Mouse (Mus musculus): ENCODE data around the gene Gm8220. TPM values are rescaled to one million over a fixed set of nuclear protein-coding genes. Genes with fewer than 3 reads are reported as not detected.
"Not testable (repeated sequence)": the region's sequence is repeated elsewhere in the genome, so short reads cannot be mapped to it uniquely, and the experiment has no call there.

The Gm8220 gene
- polyA plus RNA-seq (2015; fragmentation: Nextera tagmentation; extraction: Ambion mirVana), result not detected in 2 replicates

DNA sequence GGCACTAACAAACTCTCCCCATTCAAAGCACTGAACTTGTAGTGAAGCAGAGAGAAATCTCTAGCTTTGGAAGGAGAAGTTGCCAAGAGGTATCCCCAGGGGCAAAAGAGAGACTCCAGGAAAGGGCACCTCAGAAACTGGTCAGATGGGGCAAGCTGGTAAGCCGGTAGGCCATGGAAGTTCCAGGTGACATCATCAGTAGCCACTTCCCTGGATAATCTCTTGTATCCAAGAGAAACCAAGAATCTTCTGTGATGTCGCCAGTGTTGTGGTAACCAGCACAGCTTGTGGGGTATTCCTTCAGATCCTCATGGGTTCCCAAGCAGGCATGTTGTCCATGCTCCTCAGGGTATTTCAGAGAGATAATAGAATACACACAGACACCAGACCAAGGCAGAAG is at the start of gene Gm8220:
Gene Gm8220 (plus strand): TSS at position 301 of the 400 bp plus-strand sequence.
- not testable (repeated sequence) for H3K9ac ChIP-seq; H3K9me3 ChIP-seq; ATAC-seq (ENCODE audit: low read depth); H3K27ac ChIP-seq (replicated peaks); H3K4me2 ChIP-seq; H3K27me3 ChIP-seq; H3K36me3 ChIP-seq; H3K4me1 ChIP-seq (replicated peaks); H3K4me3 ChIP-seq
- WGBS, result 85% methylated on average over 2 of the region's 2 CpGs

DNA sequence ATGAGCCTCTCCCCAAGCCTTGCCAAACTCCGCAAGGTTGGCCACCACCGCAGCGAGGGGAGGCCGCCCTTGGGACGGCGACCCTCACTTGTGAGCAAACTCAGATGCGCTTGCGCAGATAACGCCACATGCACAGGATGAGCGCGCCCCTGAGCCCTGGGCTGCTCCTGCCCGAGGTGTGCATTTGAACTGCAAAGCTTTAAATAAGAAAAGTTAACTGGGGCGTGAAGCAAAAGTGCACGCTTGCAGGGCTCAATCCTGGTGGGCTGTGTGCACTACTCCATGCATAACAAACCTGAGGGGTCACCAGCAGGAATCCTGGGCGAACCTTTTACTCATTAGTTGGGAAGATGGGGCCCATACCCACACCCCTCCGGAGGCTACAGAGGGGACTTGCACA is 37.3 kb upstream of the Gm8220 start:
- Histone ChIP-seq H3K4me2 (no peak overlapping the region), H3K9me3 (no peaks in the 10 kb centered on the region), H3K27me3 (no peaks in the 10 kb centered on the region), H3K4me1 (replicated peaks) (no peaks in the 10 kb centered on the region), H3K4me3 (no peak overlapping the region), H3K36me3 (no peaks in the 10 kb centered on the region), H3K27ac (replicated peaks) (no peak overlapping the region), H3K9ac (no peak overlapping the region)
- no peak for ATAC-seq (ENCODE audit: low read depth)
- WGBS, result 92% methylated on average over 16 of the region's 16 CpGs

DNA sequence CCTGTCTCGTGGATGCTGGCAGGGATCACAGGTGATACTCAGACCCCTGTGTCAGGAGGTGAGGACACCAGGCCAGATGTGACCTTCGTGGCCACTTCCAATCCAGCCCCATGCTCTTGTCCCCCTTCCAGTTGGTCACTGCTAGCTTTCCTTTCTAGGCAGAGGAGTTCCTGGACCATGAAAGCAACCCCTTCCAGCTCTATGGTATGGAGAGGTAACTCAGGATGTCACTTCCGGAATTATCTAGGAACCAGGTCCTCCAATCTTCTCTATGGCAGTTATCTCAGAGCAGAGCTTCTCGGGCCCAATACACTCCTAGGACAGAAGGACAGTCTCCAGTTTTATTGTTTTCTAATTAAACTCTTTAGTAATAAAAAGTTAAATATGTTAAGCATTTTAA is 26.7 kb downstream of the Gm8220 start:
- H3K27ac ChIP-seq (replicated peaks); ATAC-seq (ENCODE audit: low read depth); H3K4me3 ChIP-seq; H3K4me2 ChIP-seq; H3K36me3 ChIP-seq; H3K27me3 ChIP-seq; H3K4me1 ChIP-seq (replicated peaks); H3K9ac ChIP-seq; H3K9me3 ChIP-seq: not testable (repeated sequence)
- WGBS, result 81% methylated on average over 4 of the region's 4 CpGs

DNA sequence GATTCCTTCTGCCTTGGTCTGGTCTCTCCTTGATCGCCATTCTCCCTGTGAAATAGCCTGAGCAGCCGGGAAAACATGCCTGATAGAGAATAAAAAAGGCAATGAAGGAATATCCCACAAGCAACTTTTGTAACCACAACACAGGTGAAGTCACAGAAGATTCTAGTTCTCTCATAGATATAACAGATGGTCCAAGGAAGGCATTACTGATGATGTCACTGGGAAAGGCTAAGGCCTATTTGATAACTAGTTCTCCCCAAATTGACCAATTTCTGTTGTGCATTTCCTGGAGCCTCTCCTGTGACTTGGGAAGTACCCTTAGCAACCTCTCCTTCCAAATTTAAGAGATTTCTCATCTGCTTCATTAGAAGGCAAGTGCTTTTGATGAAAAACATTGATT is 53.1 kb downstream of the Gm8220 start, which contains the start of gene Gm5930:
Gene Gm5930 (minus strand): TSS at position 101 of the 400 bp plus-strand sequence.
- not testable (repeated sequence) for H3K27ac ChIP-seq (replicated peaks); H3K36me3 ChIP-seq; H3K4me1 ChIP-seq (replicated peaks); H3K27me3 ChIP-seq; H3K9me3 ChIP-seq; H3K4me3 ChIP-seq; H3K4me2 ChIP-seq; H3K9ac ChIP-seq; ATAC-seq (ENCODE audit: low read depth)
- WGBS, result 80% methylated on average over 1 of the region's 2 CpGs

Other genes starting within 250 kb of the Gm8220 start
- 0.44 TPM in 1 of 2 replicates, not detected in the other for gene Ear2, start 182.9 kb upstream of the Gm8220 start, polyA plus RNA-seq (2015; fragmentation: Nextera tagmentation; extraction: Ambion mirVana)
- not detected in 2 replicates for gene Gm3327, start 161.7 kb upstream of the Gm8220 start, polyA plus RNA-seq (2015; fragmentation: Nextera tagmentation; extraction: Ambion mirVana)
- gene Gm8212, start 87.9 kb upstream of the Gm8220 start, polyA plus RNA-seq (2015; fragmentation: Nextera tagmentation; extraction: Ambion mirVana), result not detected in 2 replicates
- not detected in 2 replicates for gene 4930503E14Rik, start 72.3 kb upstream of the Gm8220 start, polyA plus RNA-seq (2015; fragmentation: Nextera tagmentation; extraction: Ambion mirVana)
- not detected in 2 replicates for gene Gm5930, start 53.0 kb downstream of the Gm8220 start, polyA plus RNA-seq (2015; fragmentation: Nextera tagmentation; extraction: Ambion mirVana)
- gene Gm8229, start 79.8 kb downstream of the Gm8220 start, polyA plus RNA-seq (2015; fragmentation: Nextera tagmentation; extraction: Ambion mirVana), result not detected in 2 replicates
- gene Gm3371, start 125.1 kb downstream of the Gm8220 start, polyA plus RNA-seq (2015; fragmentation: Nextera tagmentation; extraction: Ambion mirVana), result not detected in 2 replicates
- gene Gm8232, start 148.1 kb downstream of the Gm8220 start, polyA plus RNA-seq (2015; fragmentation: Nextera tagmentation; extraction: Ambion mirVana), result not detected in 2 replicates
- 0.20 TPM in 1 of 2 replicates, not detected in the other for gene BC061237, start 206.9 kb downstream of the Gm8220 start, polyA plus RNA-seq (2015; fragmentation: Nextera tagmentation; extraction: Ambion mirVana)
- gene Gm17093, start 232.7 kb downstream of the Gm8220 start, polyA plus RNA-seq (2015; fragmentation: Nextera tagmentation; extraction: Ambion mirVana), result not detected in 2 replicates

Data from neural tube, embryonic 13.5 days (tissue).